Mouse (Mus musculus) C2C12 (cell line): ENCODE data around the gene Mavs.

Experiments used
- CEBPB ChIP-seq: IDR thresholded peaks from one replicate; pipeline ENCODE4 v1.6.1; 2011; ENCODE audit warnings: low read depth, mild to moderate bottlenecking, control low read depth, moderate library complexity
- CTCF ChIP-seq: IDR thresholded peaks from one replicate; pipeline ENCODE4 v1.5.1; 2011; ENCODE audit not compliant: control insufficient read depth, insufficient read depth, insufficient read length
- FOSL1 ChIP-seq: IDR thresholded peaks from one replicate; pipeline ENCODE4 v1.8.0; 2011; ENCODE audit warnings: mild to moderate bottlenecking, low read length; ENCODE audit not compliant: poor library complexity, insufficient read depth, severe bottlenecking
- MAX ChIP-seq: IDR thresholded peaks from one replicate; pipeline ENCODE4 v1.6.1; 2011; ENCODE audit warnings: mild to moderate bottlenecking, control low read depth
- MYOD1 ChIP-seq: IDR thresholded peaks from one replicate; pipeline ENCODE4 v1.6.1; 2011; ENCODE audit warnings: low read depth; ENCODE audit not compliant: control insufficient read depth, insufficient read length
- MYOG ChIP-seq: IDR thresholded peaks from one replicate; pipeline ENCODE4 v1.6.1; 2011; ENCODE audit not compliant: control insufficient read depth, insufficient read length; ENCODE audit errors: extremely low read depth
- USF1 ChIP-seq: IDR thresholded peaks from one replicate; pipeline ENCODE4 v1.6.1; 2011; ENCODE audit warnings: low read depth, mild to moderate bottlenecking, control low read depth, moderate library complexity

DNA sequence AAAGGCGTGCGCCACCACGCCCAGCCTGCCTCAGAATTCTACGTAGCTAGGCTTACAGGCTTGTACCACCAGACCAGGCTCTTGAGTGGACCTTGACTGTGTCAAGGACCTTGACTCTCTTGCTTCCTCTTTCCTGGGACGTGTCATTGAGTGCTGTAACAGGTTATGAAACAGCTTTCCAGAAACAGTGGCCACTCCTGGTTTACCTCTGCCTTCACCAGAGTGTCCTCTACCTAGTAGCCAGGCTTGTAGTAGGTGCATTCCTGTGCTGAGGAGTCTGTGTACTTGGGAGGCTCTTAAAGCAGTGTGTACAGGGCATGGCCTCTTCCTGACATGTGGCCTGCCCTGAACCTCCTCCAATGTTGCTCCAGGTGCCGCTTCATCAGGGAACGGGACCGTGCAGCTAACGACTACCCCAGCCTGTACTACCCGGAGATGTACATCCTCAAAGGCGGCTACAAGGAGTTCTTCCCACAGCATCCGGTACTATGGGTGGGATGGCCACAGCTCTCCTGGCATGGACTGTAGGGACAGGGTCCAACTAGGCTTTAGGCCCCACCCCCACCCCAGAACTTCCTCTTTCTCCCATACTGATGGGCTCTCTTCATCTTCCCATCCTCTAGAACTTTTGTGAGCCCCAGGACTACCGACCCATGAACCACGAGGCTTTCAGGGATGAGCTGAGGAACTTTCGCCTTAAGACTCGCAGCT lies 37.1 kb upstream of the Mavs start:
- TF ChIP-seq MAX (no peak), MYOG (no peak), CTCF (no peak), CEBPB (no peak), USF1 (no peak), FOSL1 (no peak), MYOD1 (no peak)
